Mouse (Mus musculus) cerebellum, postnatal 25 days (tissue): Measurements from ENCODE around the gene Gm21304.
"Not testable (repeated sequence)": the region's sequence is repeated elsewhere in the genome, so short reads cannot be mapped to it uniquely, and the experiment has no call there.

Source experiments
- DNase-seq, 2 experiments: peaks; one replicate each; pipeline ENCODE4 v3.0.0; 2021; ENCODE audit warnings: mixed read lengths in 2 of 2

Gm21304 gene

DNA sequence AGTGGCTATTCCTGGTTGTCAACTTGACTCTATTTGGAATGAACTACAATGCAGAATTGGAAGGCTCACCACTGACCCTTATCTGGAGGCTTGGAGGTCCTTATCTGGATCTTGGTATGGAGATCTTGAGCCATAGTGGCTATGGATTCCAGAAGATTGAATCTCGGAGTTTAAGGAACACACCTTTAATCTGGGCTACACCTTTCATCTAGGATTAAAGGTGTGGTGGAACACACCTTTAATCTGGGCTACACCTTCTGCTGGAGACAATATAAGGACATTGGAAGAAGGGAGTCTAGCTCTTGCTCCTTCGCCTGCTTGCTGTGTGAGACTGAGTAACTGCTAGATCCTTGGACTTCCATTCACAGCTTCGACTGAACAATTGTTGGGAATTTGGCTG is at the start of gene Gm21304:
Gene Gm21304 (plus strand): TSS at position 301 of the 400 bp plus-strand sequence.
- DNase-seq: not testable (repeated sequence)

DNA sequence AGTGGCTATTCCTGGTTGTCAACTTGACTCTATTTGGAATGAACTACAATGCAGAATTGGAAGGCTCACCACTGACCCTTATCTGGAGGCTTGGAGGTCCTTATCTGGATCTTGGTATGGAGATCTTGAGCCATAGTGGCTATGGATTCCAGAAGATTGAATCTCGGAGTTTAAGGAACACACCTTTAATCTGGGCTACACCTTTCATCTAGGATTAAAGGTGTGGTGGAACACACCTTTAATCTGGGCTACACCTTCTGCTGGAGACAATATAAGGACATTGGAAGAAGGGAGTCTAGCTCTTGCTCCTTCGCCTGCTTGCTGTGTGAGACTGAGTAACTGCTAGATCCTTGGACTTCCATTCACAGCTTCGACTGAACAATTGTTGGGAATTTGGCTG is 25.6 kb upstream of the Gm21304 start, which contains the start of gene Gm21293:
Gene Gm21293 (plus strand): TSS at position 301 of the 400 bp plus-strand sequence.
- not testable (repeated sequence) for DNase-seq

DNA sequence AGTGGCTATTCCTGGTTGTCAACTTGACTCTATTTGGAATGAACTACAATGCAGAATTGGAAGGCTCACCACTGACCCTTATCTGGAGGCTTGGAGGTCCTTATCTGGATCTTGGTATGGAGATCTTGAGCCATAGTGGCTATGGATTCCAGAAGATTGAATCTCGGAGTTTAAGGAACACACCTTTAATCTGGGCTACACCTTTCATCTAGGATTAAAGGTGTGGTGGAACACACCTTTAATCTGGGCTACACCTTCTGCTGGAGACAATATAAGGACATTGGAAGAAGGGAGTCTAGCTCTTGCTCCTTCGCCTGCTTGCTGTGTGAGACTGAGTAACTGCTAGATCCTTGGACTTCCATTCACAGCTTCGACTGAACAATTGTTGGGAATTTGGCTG is 17.1 kb upstream of the Gm21304 start, which contains the start of gene Gm6763:
Gene Gm6763 (plus strand): TSS at position 301 of the 400 bp plus-strand sequence.
- DNase-seq: not testable (repeated sequence)

DNA sequence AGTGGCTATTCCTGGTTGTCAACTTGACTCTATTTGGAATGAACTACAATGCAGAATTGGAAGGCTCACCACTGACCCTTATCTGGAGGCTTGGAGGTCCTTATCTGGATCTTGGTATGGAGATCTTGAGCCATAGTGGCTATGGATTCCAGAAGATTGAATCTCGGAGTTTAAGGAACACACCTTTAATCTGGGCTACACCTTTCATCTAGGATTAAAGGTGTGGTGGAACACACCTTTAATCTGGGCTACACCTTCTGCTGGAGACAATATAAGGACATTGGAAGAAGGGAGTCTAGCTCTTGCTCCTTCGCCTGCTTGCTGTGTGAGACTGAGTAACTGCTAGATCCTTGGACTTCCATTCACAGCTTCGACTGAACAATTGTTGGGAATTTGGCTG is 8.6 kb upstream of the Gm21304 start, which contains the start of gene Gm8764:
Gene Gm8764 (plus strand): TSS at position 301 of the 400 bp plus-strand sequence.
- not testable (repeated sequence) for DNase-seq

DNA sequence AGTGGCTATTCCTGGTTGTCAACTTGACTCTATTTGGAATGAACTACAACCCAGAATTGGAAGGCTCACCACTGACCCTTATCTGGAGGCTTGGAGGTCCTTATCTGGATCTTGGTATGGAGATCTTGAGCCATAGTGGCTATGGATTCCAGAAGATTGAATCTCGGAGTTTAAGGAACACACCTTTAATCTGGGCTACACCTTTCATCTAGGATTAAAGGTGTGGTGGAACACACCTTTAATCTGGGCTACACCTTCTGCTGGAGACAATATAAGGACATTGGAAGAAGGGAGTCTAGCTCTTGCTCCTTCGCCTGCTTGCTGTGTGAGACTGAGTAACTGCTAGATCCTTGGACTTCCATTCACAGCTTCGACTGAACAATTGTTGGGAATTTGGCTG is 8.4 kb downstream of the Gm21304 start, which contains the start of gene Gm21312:
Gene Gm21312 (plus strand): TSS at position 301 of the 400 bp plus-strand sequence.
- not testable (repeated sequence) for DNase-seq

DNA sequence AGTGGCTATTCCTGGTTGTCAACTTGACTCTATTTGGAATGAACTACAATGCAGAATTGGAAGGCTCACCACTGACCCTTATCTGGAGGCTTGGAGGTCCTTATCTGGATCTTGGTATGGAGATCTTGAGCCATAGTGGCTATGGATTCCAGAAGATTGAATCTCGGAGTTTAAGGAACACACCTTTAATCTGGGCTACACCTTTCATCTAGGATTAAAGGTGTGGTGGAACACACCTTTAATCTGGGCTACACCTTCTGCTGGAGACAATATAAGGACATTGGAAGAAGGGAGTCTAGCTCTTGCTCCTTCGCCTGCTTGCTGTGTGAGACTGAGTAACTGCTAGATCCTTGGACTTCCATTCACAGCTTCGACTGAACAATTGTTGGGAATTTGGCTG is 16.9 kb downstream of the Gm21304 start, which contains the start of gene Gm20765:
Gene Gm20765 (plus strand): TSS at position 301 of the 400 bp plus-strand sequence.
- DNase-seq: not testable (repeated sequence)

DNA sequence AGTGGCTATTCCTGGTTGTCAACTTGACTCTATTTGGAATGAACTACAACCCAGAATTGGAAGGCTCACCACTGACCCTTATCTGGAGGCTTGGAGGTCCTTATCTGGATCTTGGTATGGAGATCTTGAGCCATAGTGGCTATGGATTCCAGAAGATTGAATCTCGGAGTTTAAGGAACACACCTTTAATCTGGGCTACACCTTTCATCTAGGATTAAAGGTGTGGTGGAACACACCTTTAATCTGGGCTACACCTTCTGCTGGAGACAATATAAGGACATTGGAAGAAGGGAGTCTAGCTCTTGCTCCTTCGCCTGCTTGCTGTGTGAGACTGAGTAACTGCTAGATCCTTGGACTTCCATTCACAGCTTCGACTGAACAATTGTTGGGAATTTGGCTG is 25.4 kb downstream of the Gm21304 start, which contains the start of gene Gm4340:
Gene Gm4340 (plus strand): TSS at position 301 of the 400 bp plus-strand sequence.
- DNase-seq: not testable (repeated sequence)

DNA sequence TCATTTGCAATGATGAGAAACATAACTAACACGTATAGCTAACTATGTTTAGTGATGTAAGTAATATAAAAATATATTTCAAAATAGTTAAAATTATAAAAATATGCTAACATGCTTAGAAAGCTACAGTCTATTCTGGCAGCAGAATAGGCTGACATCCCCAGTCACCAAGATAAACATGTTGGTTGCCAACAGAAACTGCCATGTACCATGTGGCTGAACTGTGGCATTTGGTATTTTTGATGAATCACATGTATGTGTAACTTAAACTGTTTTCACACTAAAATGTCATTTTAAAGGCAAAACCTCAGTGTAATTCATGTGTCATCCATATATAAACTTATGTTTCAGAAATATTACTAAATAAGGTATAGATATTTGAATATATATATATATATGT is 41.3 kb downstream of the Gm21304 start:
- no peak for DNase-seq

DNA sequence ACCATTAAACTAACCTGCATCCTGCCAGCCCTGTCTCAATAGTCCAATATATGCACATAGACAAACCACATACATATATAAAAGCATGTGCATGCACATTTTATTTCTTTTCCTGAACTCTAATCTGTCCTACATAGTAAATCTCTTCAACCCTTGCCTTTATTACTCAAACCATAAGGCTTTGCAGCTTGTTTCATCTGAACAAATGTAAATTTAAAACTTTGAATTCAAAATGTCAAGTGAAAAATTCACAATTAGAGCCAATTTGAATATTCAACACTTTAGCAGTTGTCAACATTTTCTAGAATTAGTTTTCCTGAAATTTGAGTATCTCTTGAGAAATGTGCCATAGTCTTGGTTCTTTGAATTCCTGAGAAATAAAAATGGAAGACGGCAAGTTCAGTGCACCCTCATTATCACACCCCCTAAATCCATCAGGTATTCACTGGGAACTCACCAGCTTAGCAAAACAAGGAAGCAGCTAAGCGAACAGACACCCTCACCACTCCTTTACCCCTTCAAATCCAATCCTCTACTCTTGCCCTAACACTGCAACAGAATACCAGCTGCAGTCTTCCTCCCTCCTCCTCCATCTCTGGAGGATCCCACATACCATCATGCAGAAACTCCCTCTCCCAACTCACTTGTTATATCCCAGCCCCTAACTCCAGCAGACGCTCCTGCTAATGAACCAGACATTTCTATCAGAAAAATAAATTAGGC is 42.1 kb downstream of the Gm21304 start:
- DNase-seq: no peak

DNA sequence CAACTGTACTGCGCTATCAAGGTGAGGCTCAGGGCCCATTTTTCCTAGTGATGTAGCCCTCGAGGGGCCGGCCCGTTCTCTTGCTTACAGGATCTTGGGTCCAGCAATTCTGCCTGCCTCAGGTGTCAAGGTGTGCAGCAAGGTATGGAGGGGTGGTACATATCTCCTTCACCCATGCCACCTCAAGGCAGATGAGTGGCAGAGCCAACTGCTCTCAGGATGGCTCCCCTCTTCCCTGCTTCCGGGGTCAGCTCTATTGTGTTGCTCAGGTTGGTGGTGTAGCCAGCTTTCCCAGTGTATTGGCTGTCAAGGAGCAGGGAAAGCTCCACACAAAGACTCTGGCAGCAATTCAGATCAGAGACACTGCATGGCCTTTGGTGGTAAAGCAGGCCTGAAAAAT is 46.2 kb downstream of the Gm21304 start:
- DNase-seq: no peak
